Mouse (Mus musculus): ENCODE data around the gene Taar7b. TPM values are rescaled to one million over a fixed set of nuclear protein-coding genes. Genes with fewer than 3 reads are reported as not detected.

The Taar7b gene
- polyA plus RNA-seq, 1 experiment: not detected

DNA sequence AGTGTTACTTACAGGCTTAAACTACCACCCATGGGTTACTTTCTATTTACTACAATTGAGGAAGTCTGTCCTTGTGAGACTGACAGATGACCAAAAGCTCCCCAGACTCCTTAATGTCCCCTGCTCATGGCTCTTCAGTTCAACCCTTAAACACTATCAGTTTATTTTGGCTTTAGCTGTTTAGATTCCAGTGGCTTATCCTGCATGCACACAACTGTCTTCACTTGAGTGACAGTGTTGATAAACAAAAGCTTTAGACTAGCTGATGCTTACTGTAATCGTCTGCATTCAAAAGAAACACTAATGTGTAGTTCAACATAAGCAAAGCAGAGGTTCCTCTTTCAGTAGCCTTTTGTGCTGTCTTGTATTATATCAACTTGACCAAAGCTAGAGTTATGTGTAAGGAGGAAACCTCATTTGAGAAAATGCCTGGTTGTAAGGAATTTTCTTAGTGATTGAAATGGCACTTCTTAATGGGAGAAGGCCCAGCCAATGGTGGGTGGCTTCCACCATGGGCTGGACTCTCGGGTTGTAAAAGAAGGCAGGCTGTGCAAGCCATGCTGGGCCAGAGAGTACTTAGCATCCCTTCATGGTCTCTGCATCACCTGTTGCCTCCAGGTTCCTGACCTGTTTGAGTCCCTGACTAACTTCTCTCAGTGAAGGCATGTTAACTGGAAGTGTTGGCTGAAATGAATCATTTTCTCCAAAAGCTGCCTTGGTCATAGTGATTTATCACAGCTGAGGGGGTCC, 40.6 kb downstream of the Taar7b start:
- TF ChIP-seq POLR2A (IDR thresholded peaks at IDR 0.05; ENCODE audit: extremely low read depth, insufficient read depth, low read length) (no peak), CTCF (IDR thresholded peaks at IDR 0.05; ENCODE audit: extremely low read depth, insufficient read depth, low read length) (no peak)
- no peak overlapping the region for H3K27ac ChIP-seq (ENCODE audit: insufficient read depth, low read length)
- no peaks in the 10 kb centered on the region for H3K4me1 ChIP-seq (ENCODE audit: control insufficient read depth, insufficient read depth, low read length)
- no peak overlapping the region for H3K4me3 ChIP-seq (ENCODE audit: insufficient read depth, low read length)

GRCm38 (mm10) chr10:24049210-24049609, 49.5 kb downstream of the Taar7b start, which contains the start of gene Taar7f:
Taar7f (plus strand) TSS chr10:24049510.
- no peak within 1 kb of the TSS for H3K4me3 ChIP-seq (ENCODE audit: insufficient read depth, low read length)
- no peaks in the 10 kb centered on the region for H3K4me1 ChIP-seq (ENCODE audit: control insufficient read depth, insufficient read depth, low read length)
- H3K27ac ChIP-seq (ENCODE audit: insufficient read depth, low read length): no peak within 1 kb of the TSS
- TF ChIP-seq CTCF (IDR thresholded peaks at IDR 0.05; ENCODE audit: extremely low read depth, insufficient read depth, low read length): no peak
- TF ChIP-seq POLR2A (IDR thresholded peaks at IDR 0.05; ENCODE audit: extremely low read depth, insufficient read depth, low read length): no peak

Other genes starting within 250 kb of the Taar7b start
- 1,194 and 1,252 TPM in 2 replicates for gene Rps12, start 212.7 kb upstream of the Taar7b start, polyA plus RNA-seq (2012; rRNA removed)
- 19.3 and 21.4 TPM in 2 replicates for gene Slc18b1, start 203.0 kb upstream of the Taar7b start, polyA plus RNA-seq (2012; rRNA removed)
- gene Vnn3, start 148.5 kb upstream of the Taar7b start, polyA plus RNA-seq (2012; rRNA removed): 0.09 TPM in 1 of 2 replicates, not detected in the other
- 0.28 and 0.88 TPM in 2 replicates for gene Vnn1, start 105.3 kb upstream of the Taar7b start, polyA plus RNA-seq (2012; rRNA removed)
- not detected in 2 replicates for gene Taar1, start 79.6 kb upstream of the Taar7b start, polyA plus RNA-seq (2012; rRNA removed)
- not detected in 2 replicates for gene Taar2, start 61.4 kb upstream of the Taar7b start, polyA plus RNA-seq (2012; rRNA removed)
- gene Taar3, start 50.4 kb upstream of the Taar7b start, polyA plus RNA-seq (2012; rRNA removed): not detected in 2 replicates
- not detected in 2 replicates for gene Taar4, start 39.4 kb upstream of the Taar7b start, polyA plus RNA-seq (2012; rRNA removed)
- not detected in 2 replicates for gene Taar5, start 29.2 kb upstream of the Taar7b start, polyA plus RNA-seq (2012; rRNA removed)
- gene Taar6, start 14.3 kb upstream of the Taar7b start, polyA plus RNA-seq (2012; rRNA removed): not detected in 2 replicates
- not detected in 2 replicates for gene Taar7a, start 6.5 kb upstream of the Taar7b start, polyA plus RNA-seq (2012; rRNA removed)
- gene Taar7d, start 27.3 kb downstream of the Taar7b start, polyA plus RNA-seq (2012; rRNA removed): not detected in 2 replicates
- gene Taar7e, start 37.7 kb downstream of the Taar7b start, polyA plus RNA-seq (2012; rRNA removed): not detected in 2 replicates
- not detected in 2 replicates for gene Taar7f, start 49.6 kb downstream of the Taar7b start, polyA plus RNA-seq (2012; rRNA removed)
- gene Taar8a, start 76.6 kb downstream of the Taar7b start, polyA plus RNA-seq (2012; rRNA removed): not detected in 2 replicates
- gene Taar8b, start 92.4 kb downstream of the Taar7b start, polyA plus RNA-seq (2012; rRNA removed): not detected in 2 replicates
- not detected in 2 replicates for gene Taar8c, start 102.0 kb downstream of the Taar7b start, polyA plus RNA-seq (2012; rRNA removed)
- gene Taar9, start 109.6 kb downstream of the Taar7b start, polyA plus RNA-seq (2012; rRNA removed): not detected in 2 replicates
- 143 and 154 TPM in 2 replicates for gene Stx7, start 149.4 kb downstream of the Taar7b start, polyA plus RNA-seq (2012; rRNA removed)
- 4.5 and 5.6 TPM in 2 replicates for gene Moxd1, start 223.6 kb downstream of the Taar7b start, polyA plus RNA-seq (2012; rRNA removed)

Data from cortical plate, adult 2 months (tissue).